15 mouse cellular contexts compared by ENCODE assay signal in the genomic region with DNA sequence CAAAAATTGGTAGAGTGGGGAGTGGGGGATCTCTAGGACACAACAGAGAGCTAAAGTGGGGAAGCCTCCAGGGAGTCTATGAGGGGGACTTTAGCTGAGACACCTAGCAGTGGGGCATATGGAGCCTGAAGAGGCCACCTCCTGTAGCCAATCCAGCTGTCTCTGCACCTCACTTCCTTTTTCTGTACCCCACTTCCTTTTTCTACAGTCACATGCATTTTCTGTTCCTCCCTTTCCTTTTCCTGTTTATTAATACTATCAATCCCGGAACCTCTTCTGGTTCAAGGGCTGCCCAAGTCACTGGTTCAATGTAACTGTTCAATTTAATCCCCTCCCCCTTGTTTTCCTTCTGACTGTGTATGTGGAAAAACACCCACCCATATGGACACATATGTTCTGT. TPM values are rescaled to one million over a fixed set of nuclear protein-coding genes. Genes with fewer than 3 reads are reported as not detected.
A peak's percentile ranks its signal among the peaks of the same experiment; 100 is the strongest.
DNase-seq lines count a peak whose midpoint lies in the region; ATAC-seq and TF ChIP-seq lines count a peak whose summit lies in the region.
"Had no signal": no experiment of that assay in that cellular context is flagged by ENCODE, and none has a peak within 500 bp of the region (broad histone marks: within the 10 kb centered on the region; RNA-seq: fewer than 3 reads in every experiment).

No protein-coding gene starts in this region.

- no peaks in the 10 kb centered on the region for H3K27me3 ChIP-seq in liver, adult 2 months (ENCODE audit: control insufficient read depth, insufficient read depth, low read length)
- no peaks in the 10 kb centered on the region for H3K27me3 ChIP-seq in MEL (ENCODE audit: control insufficient read depth in 1 of 2, insufficient read depth in 2 of 2, low read length in 2 of 2)
- H3K27me3 ChIP-seq in liver, embryonic 13.5 days: no peaks in the 10 kb centered on the region
- H3K27me3 ChIP-seq in kidney, adult 2 months (replicated peaks; ENCODE audit: control insufficient read depth, insufficient read depth, low read length): no peaks in the 10 kb centered on the region

- 82% methylated on average over 1 of the region's 1 CpGs for WGBS in liver, adult 2 months
- 29% methylated on average over 1 of the region's 1 CpGs for WGBS in liver, embryonic 13.5 days (ENCODE audit: insufficient replicate concordance)
- 73% methylated on average over 1 of the region's 1 CpGs for WGBS in kidney, adult 2 months

- no peak for TF ChIP-seq RAD21 in MEL (IDR thresholded peaks at IDR 0.05; ENCODE audit: low read depth, low read length)

- no peak for ATAC-seq in liver, embryonic 13.5 days (ENCODE audit: low read depth)
- ATAC-seq in monocyte, adult 5-6 weeks (replicated peaks; ENCODE audit: insufficient number of reproducible peaks, low FRiP score, low TSS enrichment, poor library complexity, severe bottlenecking): peak; percentile 67

- no peak overlapping the region for H3K9ac ChIP-seq in liver, adult 2 months (ENCODE audit: low read depth, low read length)
- H3K9ac ChIP-seq in MEL (ENCODE audit: control insufficient read depth, low read depth, low read length, poor library complexity, severe bottlenecking): no peak overlapping the region
- no peak overlapping the region for H3K9ac ChIP-seq in liver, embryonic 13.5 days
- H3K9ac ChIP-seq: limb, embryonic 12.5 days; neural tube, embryonic 12.5 days had no signal

- TF ChIP-seq CTCF in liver, adult 2 months (IDR thresholded peaks at IDR 0.05; ENCODE audit: low read depth, low read length): no peak
- no peak for TF ChIP-seq CTCF in MEL (IDR thresholded peaks at IDR 0.05 in 2 of 3, conservative IDR thresholded peaks at IDR 0.05 in 1 of 3; ENCODE audit: control insufficient read depth in 1 of 3, insufficient read depth in 1 of 3, low read depth in 2 of 3, low read length in 3 of 3, poor library complexity in 1 of 3, severe bottlenecking in 1 of 3)
- no peak for TF ChIP-seq CTCF in kidney, adult 2 months (conservative IDR thresholded peaks at IDR 0.05; ENCODE audit: insufficient read depth, insufficient read length, low read depth, low read length)

- H3K9me3 ChIP-seq in MEL (replicated peaks; ENCODE audit: insufficient read depth, low read length): no peaks in the 10 kb centered on the region
- H3K9me3 ChIP-seq in liver, embryonic 13.5 days (replicated peaks): no peaks in the 10 kb centered on the region
- H3K9me3 ChIP-seq: limb, embryonic 12.5 days had no signal

- no peak overlapping the region for H3K4me2 ChIP-seq in liver, embryonic 13.5 days
- H3K4me2 ChIP-seq: limb, embryonic 12.5 days; neural tube, embryonic 12.5 days had no signal

- no peaks in the 10 kb centered on the region for H3K36me3 ChIP-seq in liver, adult 2 months (ENCODE audit: control insufficient read depth, insufficient read depth, low read length)
- H3K36me3 ChIP-seq in MEL (ENCODE audit: control insufficient read depth in 1 of 2, insufficient read depth in 2 of 2, low read length in 2 of 2): peaks cover 0 to 38% of the 10 kb centered on the region in 2 experiments; a peak in 2 of 4 replicates
- no peaks in the 10 kb centered on the region for H3K36me3 ChIP-seq in liver, embryonic 13.5 days
- no peaks in the 10 kb centered on the region for H3K36me3 ChIP-seq in kidney, adult 2 months (ENCODE audit: control insufficient read depth, insufficient read depth, low read length)
- H3K36me3 ChIP-seq: limb, embryonic 12.5 days; neural tube, embryonic 12.5 days had no signal

- peak in 1 of 2 experiments; percentile 40; a peak in 2 of 4 replicates for TF ChIP-seq EP300 in MEL (IDR thresholded peaks at IDR 0.05; ENCODE audit: low read depth in 1 of 2, low read length in 2 of 2)

- peaks cover 13% of the 10 kb centered on the region for H3K4me1 ChIP-seq in liver, adult 2 months (ENCODE audit: control insufficient read depth, insufficient read depth, low read length)
- peaks cover 32 to 33% of the 10 kb centered on the region in 2 experiments for H3K4me1 ChIP-seq in MEL (ENCODE audit: control insufficient read depth in 1 of 2, insufficient read depth in 2 of 2, low read length in 2 of 2)
- H3K4me1 ChIP-seq in liver, embryonic 13.5 days (replicated peaks): peaks cover 70% of the 10 kb centered on the region
- H3K4me1 ChIP-seq in kidney, adult 2 months (ENCODE audit: control insufficient read depth, insufficient read depth, low read length): peaks cover 4% of the 10 kb centered on the region; the same call in 1 of the 2 replicates

- H3K4me3 ChIP-seq in liver, adult 2 months (ENCODE audit: insufficient read depth, low read depth, low read length): no peak overlapping the region
- H3K4me3 ChIP-seq in MEL (ENCODE audit: control insufficient read depth in 1 of 2, insufficient read depth in 1 of 2, low read depth in 2 of 2, low read length in 2 of 2): no peak overlapping the region
- no peak overlapping the region for H3K4me3 ChIP-seq in liver, embryonic 13.5 days (replicated peaks)
- no peak overlapping the region for H3K4me3 ChIP-seq in kidney, adult 2 months (ENCODE audit: insufficient read depth, low read depth, low read length)
- H3K4me3 ChIP-seq: left cerebral cortex, adult 2 months; limb, embryonic 12.5 days; neural tube, embryonic 12.5 days had no signal

- H3K27ac ChIP-seq in liver, adult 2 months (replicated peaks; ENCODE audit: insufficient read depth, low read depth, low read length): peak overlapping the region; percentile 95
- peak overlapping the region; percentile 48 for H3K27ac ChIP-seq in MEL (ENCODE audit: control insufficient read depth, low read depth, low read length)
- peak overlapping the region; percentile 90 for H3K27ac ChIP-seq in liver, embryonic 13.5 days
- H3K27ac ChIP-seq in kidney, adult 2 months (ENCODE audit: insufficient read depth, low read depth, low read length): no peak overlapping the region
- H3K27ac ChIP-seq: left cerebral cortex, adult 2 months; limb, embryonic 12.5 days; neural tube, embryonic 12.5 days; stomach, postnatal 0 days had no signal

- DNase-seq in liver, adult 2 months (ENCODE audit: extremely low read depth, low read depth, low spot score): peak; percentile 32
- DNase-seq in liver (no peak), MEL (ENCODE audit: low read depth, low spot score) (peak; percentile 81)
- no peak for DNase-seq in liver, embryonic 13.5 days
- DNase-seq in kidney, adult 2 months: no peak
- DNase-seq in adrenal gland, postnatal 36 days: no peak
- DNase-seq in cerebellum, adult 9-10 months: no peak
- DNase-seq: adrenal gland, adult 2 months; cerebellum, postnatal 14 days; right cerebral cortex, postnatal 4 days had no signal

- no peak for TF ChIP-seq POLR2A in liver, adult 2 months (IDR thresholded peaks at IDR 0.05; ENCODE audit: extremely low read depth, insufficient read depth, low read length)
- TF ChIP-seq POLR2A in MEL (IDR thresholded peaks at IDR 0.05; ENCODE audit: control insufficient read depth in 1 of 2, insufficient read depth in 1 of 2, low read depth in 1 of 2, low read length in 2 of 2, poor library complexity in 1 of 2): peak in 1 of 2 experiments; percentile 69; a peak in 2 of 4 replicates
- TF ChIP-seq POLR2A in kidney, adult 2 months (IDR thresholded peaks at IDR 0.05; ENCODE audit: low read depth, low read length): no peak

- no peaks in the 10 kb centered on the region for H3K79me2 ChIP-seq in liver, adult 2 months (ENCODE audit: control insufficient read depth, insufficient read depth, low read length)
- H3K79me2 ChIP-seq in MEL (ENCODE audit: control insufficient read depth, insufficient read depth, low read length, poor library complexity): peaks cover 24% of the 10 kb centered on the region

TF ChIP-seq in MEL, 35 proteins besides CTCF, POLR2A, EP300 and RAD21 (continues in another document):
- no peak for TF ChIP-seq CHD1 (IDR thresholded peaks at IDR 0.05; ENCODE audit: low read depth, low read length)
- TF ChIP-seq KAT2A (conservative IDR thresholded peaks at IDR 0.05; ENCODE audit: low read depth, low read length): no peak
- peak; percentile 14; the same call in 1 of the 2 replicates for TF ChIP-seq TCF12 (IDR thresholded peaks at IDR 0.05; ENCODE audit: low read depth, low read length)
- peak; percentile 28; the same call in 1 of the 2 replicates for TF ChIP-seq NELFE (IDR thresholded peaks at IDR 0.05; ENCODE audit: low read depth, low read length)
- TF ChIP-seq USF2 (IDR thresholded peaks at IDR 0.05; ENCODE audit: borderline replicate concordance in 1 of 2, insufficient read depth in 1 of 2, low read depth in 1 of 2, low read length in 2 of 2): 0 out of 4 replicates have a peak, but pooled peaks of 1 of the 2 experiments have one; percentile 23
- 0 out of 2 replicates have a peak, but pooled peaks have one; percentile 38 for TF ChIP-seq MAZ (IDR thresholded peaks at IDR 0.05; ENCODE audit: low read depth, low read length)
- peak; percentile 87 for TF ChIP-seq USF1 (IDR thresholded peaks at IDR 0.05; ENCODE audit: low read depth, low read length)
- no peak for TF ChIP-seq MXI1 (IDR thresholded peaks at IDR 0.05; ENCODE audit: low read depth, low read length)
- no peak for TF ChIP-seq SMC3 (IDR thresholded peaks at IDR 0.05; ENCODE audit: low read depth, low read length)
- no peak; the same call in 1 of the 2 replicates for TF ChIP-seq ZC3H11A (IDR thresholded peaks at IDR 0.05; ENCODE audit: low read depth, low read length)
- no peak for TF ChIP-seq POLR2AphosphoS5 (IDR thresholded peaks at IDR 0.05; ENCODE audit: borderline replicate concordance, low read depth, low read length)
- TF ChIP-seq POLR2AphosphoS2 (IDR thresholded peaks at IDR 0.05; ENCODE audit: low read length): no peak
- peak; percentile 35; the same call in 1 of the 2 replicates for TF ChIP-seq SIN3A (IDR thresholded peaks at IDR 0.05; ENCODE audit: low read length)
- no peak for TF ChIP-seq ZNF384 (IDR thresholded peaks at IDR 0.05; ENCODE audit: low read depth, low read length)
- TF ChIP-seq MEF2A (IDR thresholded peaks at IDR 0.05; ENCODE audit: extremely low read depth, insufficient replicate concordance, low read depth, low read length, poor library complexity, severe bottlenecking): no peak
- no peak; the same call in 1 of the 2 replicates for TF ChIP-seq E2F4 (IDR thresholded peaks at IDR 0.05; ENCODE audit: borderline replicate concordance, low read depth, low read length)
- TF ChIP-seq MYC (IDR thresholded peaks at IDR 0.05; ENCODE audit: low read depth, low read length): peak; percentile 77; the same call in 1 of the 2 replicates

RNA-seq across cellular contexts. Expression of gene Susd1, which starts 2.8 kb away (rescaled TPM):
- total RNA-seq in liver, adult 2 months (2014; rRNA removed): 9.7 and 14.8 TPM in 2 replicates
- polyA plus RNA-seq in liver, adult 2 months (2012; rRNA removed): 5.4 and 5.5 TPM in 2 replicates
- 44.4 and 49.0 TPM in 2 replicates for total RNA-seq in MEL (2012; rRNA removed)
- 100 to 1,000 TPM in 1 of 2 experiments, 10 to 100 TPM in 1; 67.6 to 180 TPM for polyA plus RNA-seq in MEL (2012; ENCODE audit: insufficient read depth in 1 of 2, insufficient read length in 2 of 2, low read depth in 1 of 2, low replicate concordance in 2 of 2, missing spikeins in 1 of 2)
- polyA plus RNA-seq in liver, embryonic 13.5 days (2015; fragmentation: Nextera tagmentation; extraction: Ambion mirVana): 11.2 and 13.5 TPM in 2 replicates
- total RNA-seq in monocyte, adult 5-6 weeks (2017): 19.5 to 24.7 TPM (median 23.7 TPM) in 3 replicates
- polyA plus RNA-seq in kidney, adult 2 months (2012; rRNA removed): 7.3 and 8.8 TPM in 2 replicates
- total RNA-seq in adrenal gland, postnatal 36 days (2021): 1 to 10 TPM; 2.3 to 4.1 TPM

Comparison
In these comparisons a context has a peak if more than half of its experiments do, and no peak if none do; other contexts are left out.
1. DNase-seq: peak in liver, adult 2 months (single experiment) and MEL (single experiment); none in liver (single experiment), liver, embryonic 13.5 days (single experiment), kidney, adult 2 months (single experiment), adrenal gland, postnatal 36 days (0 of 2) and cerebellum, adult 9-10 months (single experiment).